Mouse (Mus musculus) MEL (cell line): Measurements from ENCODE around the gene Lhpp. TPM values are rescaled to one million over a fixed set of nuclear protein-coding genes. Genes with fewer than 3 reads are reported as not detected.

Source experiments
- DNase-seq: peaks from one replicate; pipeline ENCODE4 v3.0.0; 2011; ENCODE audit warnings: low read depth, low spot score
- H3K27ac ChIP-seq: 2 replicates; pipeline ENCODE4 v1.5.1; 2012; ENCODE audit warnings: low read depth, mild to moderate bottlenecking, control low read depth, low read length, moderate library complexity; ENCODE audit not compliant: control insufficient read depth
- H3K27me3 ChIP-seq, 2 experiments: fragments of 150-350 bp in 1 of 2; sonication (generic) in 1 of 2; 2 replicates each; pipeline ENCODE4 v1.6.1; 2012; ENCODE audit warnings: low read length in 2 of 2, mild to moderate bottlenecking in 2 of 2, improper control_type of control experiment in 1 of 2, moderate library complexity in 1 of 2; ENCODE audit not compliant: insufficient read depth in 2 of 2, control insufficient read depth in 1 of 2
- H3K36me3 ChIP-seq, 2 experiments: 2 replicates each; pipeline ENCODE4 v1.6.1; 2012 to 2014; ENCODE audit warnings: low read length in 2 of 2, improper control_type of control experiment in 1 of 2, inconsistent platforms in 1 of 2, mild to moderate bottlenecking in 1 of 2; ENCODE audit not compliant: insufficient read depth in 2 of 2, control insufficient read depth in 1 of 2
- H3K4me1 ChIP-seq, 2 experiments: fragments of 150-350 bp in 1 of 2; sonication (generic) in 1 of 2; 2 replicates each; pipeline ENCODE4 v1.6.1; 2012; ENCODE audit warnings: low read length in 2 of 2, improper control_type of control experiment in 1 of 2, mild to moderate bottlenecking in 1 of 2; ENCODE audit not compliant: insufficient read depth in 2 of 2, control insufficient read depth in 1 of 2
- H3K4me3 ChIP-seq, 2 experiments: fragments of 150-350 bp in 1 of 2; sonication (generic) in 1 of 2; 2 replicates each; pipeline ENCODE4 v1.5.1; 2012; ENCODE audit warnings: low read depth in 2 of 2, low read length in 2 of 2, mild to moderate bottlenecking in 2 of 2, moderate library complexity in 2 of 2, control low read depth in 1 of 2, improper control_type of control experiment in 1 of 2; ENCODE audit not compliant: control insufficient read depth in 1 of 2, insufficient read depth in 1 of 2
- H3K79me2 ChIP-seq: 2 replicates; pipeline ENCODE4 v1.6.1; 2012; ENCODE audit warnings: mild to moderate bottlenecking, low read length, moderate library complexity; ENCODE audit not compliant: control insufficient read depth, poor library complexity, insufficient read depth
- H3K9ac ChIP-seq: 2 replicates; pipeline ENCODE4 v1.6.1; 2012; ENCODE audit warnings: low read depth, mild to moderate bottlenecking, control low read depth, low read length, moderate library complexity; ENCODE audit not compliant: control insufficient read depth, poor library complexity, severe bottlenecking
- H3K9me3 ChIP-seq: fragments of 150-350 bp; sonication (generic); replicated peaks from 2 replicates; pipeline ENCODE4 v1.6.1; 2012; ENCODE audit warnings: mild to moderate bottlenecking, low read length, improper control_type of control experiment, moderate library complexity; ENCODE audit not compliant: insufficient read depth
- BHLHE40 ChIP-seq: IDR thresholded peaks from 2 replicates; pipeline ENCODE4 v1.6.1; 2012; ENCODE audit warnings: low read depth, mild to moderate bottlenecking, inconsistent platforms, low read length, improper control_type of control experiment, borderline replicate concordance
- CHD1 ChIP-seq: IDR thresholded peaks from 2 replicates; pipeline ENCODE4 v1.6.1; 2012; ENCODE audit warnings: low read depth, mild to moderate bottlenecking, inconsistent platforms, low read length, improper control_type of control experiment
- CHD2 ChIP-seq: IDR thresholded peaks from 2 replicates; pipeline ENCODE4 v1.6.1; 2011; ENCODE audit warnings: low read length, improper control_type of control experiment
- E2F4 ChIP-seq: IDR thresholded peaks from 2 replicates; pipeline ENCODE4 v1.6.1; 2011; ENCODE audit warnings: low read depth, low read length, improper control_type of control experiment, borderline replicate concordance
- ELF1 ChIP-seq: IDR thresholded peaks from 2 replicates; pipeline ENCODE4 v1.6.1; 2014; ENCODE audit warnings: low read depth, mild to moderate bottlenecking, inconsistent platforms, low read length, improper control_type of control experiment, moderate library complexity
- EP300 ChIP-seq, 2 experiments: IDR thresholded peaks; 2 replicates each; pipeline ENCODE4 v1.6.1; 2011; ENCODE audit warnings: improper control_type of control experiment in 2 of 2, low read length in 2 of 2, low read depth in 1 of 2, mild to moderate bottlenecking in 1 of 2
- ETS1 ChIP-seq: IDR thresholded peaks from 2 replicates; pipeline ENCODE4 v1.6.1; 2012; ENCODE audit warnings: low read depth, mild to moderate bottlenecking, inconsistent platforms, low read length, improper control_type of control experiment, moderate library complexity
- GABPA ChIP-seq: IDR thresholded peaks from 2 replicates; pipeline ENCODE4 v1.6.1; 2012; ENCODE audit warnings: low read depth, mild to moderate bottlenecking, inconsistent platforms, low read length, improper control_type of control experiment, moderate library complexity
- GATA1 ChIP-seq: IDR thresholded peaks from 2 replicates; pipeline ENCODE4 v1.6.1; 2011; ENCODE audit warnings: low read depth, low read length, improper control_type of control experiment
- JUND ChIP-seq: IDR thresholded peaks from 2 replicates; pipeline ENCODE4 v1.6.1; 2011; ENCODE audit warnings: low read depth, mild to moderate bottlenecking, improper control_type of control experiment, low read length
- KAT2A ChIP-seq: conservative IDR thresholded peaks from 2 replicates; pipeline ENCODE4 v1.6.1; 2012; ENCODE audit warnings: low read depth, low read length, improper control_type of control experiment, inconsistent platforms
- MAFK ChIP-seq: IDR thresholded peaks from 2 replicates; pipeline ENCODE4 v1.6.1; 2011; ENCODE audit warnings: low read depth, mild to moderate bottlenecking, low read length, improper control_type of control experiment, borderline replicate concordance
- MAX ChIP-seq: IDR thresholded peaks from 2 replicates; pipeline ENCODE4 v1.6.1; 2011; ENCODE audit warnings: low read length, improper control_type of control experiment
- MAZ ChIP-seq: IDR thresholded peaks from 2 replicates; pipeline ENCODE4 v1.6.1; 2012; ENCODE audit warnings: low read depth, mild to moderate bottlenecking, inconsistent platforms, low read length, improper control_type of control experiment
- MEF2A ChIP-seq: IDR thresholded peaks from 2 replicates; pipeline ENCODE4 v1.6.1; 2014; ENCODE audit warnings: low read depth, mild to moderate bottlenecking, inconsistent platforms, low read length, improper control_type of control experiment; ENCODE audit not compliant: poor library complexity, insufficient replicate concordance, severe bottlenecking; ENCODE audit errors: extremely low read depth
- MYB ChIP-seq: IDR thresholded peaks from 2 replicates; pipeline ENCODE4 v1.6.1; 2011; ENCODE audit warnings: mild to moderate bottlenecking, low read depth, low read length, improper control_type of control experiment
- MYC ChIP-seq: IDR thresholded peaks from 2 replicates; pipeline ENCODE4 v1.6.1; 2011; ENCODE audit warnings: low read depth, mild to moderate bottlenecking, low read length, improper control_type of control experiment, moderate library complexity
- NELFE ChIP-seq: IDR thresholded peaks from 2 replicates; pipeline ENCODE4 v1.6.1; 2011; ENCODE audit warnings: low read depth, low read length, improper control_type of control experiment
- NRF1 ChIP-seq: IDR thresholded peaks from 2 replicates; pipeline ENCODE4 v1.6.1; 2014; ENCODE audit warnings: low read depth, mild to moderate bottlenecking, inconsistent platforms, low read length, improper control_type of control experiment, moderate library complexity; ENCODE audit not compliant: poor library complexity, insufficient read depth, severe bottlenecking
- POLR2AphosphoS2 ChIP-seq: IDR thresholded peaks from 2 replicates; pipeline ENCODE4 v1.6.1; 2011; ENCODE audit warnings: low read length, improper control_type of control experiment
- POLR2AphosphoS5 ChIP-seq: IDR thresholded peaks from 2 replicates; pipeline ENCODE4 v1.6.1; 2012; ENCODE audit warnings: low read depth, borderline replicate concordance, mild to moderate bottlenecking, inconsistent platforms, low read length, moderate library complexity, mixed read lengths
- RAD21 ChIP-seq: IDR thresholded peaks from 2 replicates; pipeline ENCODE4 v1.6.1; 2011; ENCODE audit warnings: mild to moderate bottlenecking, low read depth, low read length, improper control_type of control experiment
- RCOR1 ChIP-seq: IDR thresholded peaks from 2 replicates; pipeline ENCODE4 v1.6.1; 2012; ENCODE audit warnings: low read depth, mild to moderate bottlenecking, inconsistent platforms, low read length, improper control_type of control experiment
- SIN3A ChIP-seq: IDR thresholded peaks from 2 replicates; pipeline ENCODE4 v1.6.1; 2012; ENCODE audit warnings: low read length, improper control_type of control experiment, inconsistent platforms
- SMC3 ChIP-seq: IDR thresholded peaks from 2 replicates; pipeline ENCODE4 v1.6.1; 2011; ENCODE audit warnings: low read depth, low read length, improper control_type of control experiment
- TAL1 ChIP-seq: IDR thresholded peaks from 2 replicates; pipeline ENCODE4 v1.6.1; 2012; ENCODE audit warnings: mild to moderate bottlenecking, inconsistent platforms, low read length, moderate library complexity, mixed read lengths
- TBP ChIP-seq: IDR thresholded peaks from 2 replicates; pipeline ENCODE4 v1.8.0; 2011; ENCODE audit warnings: low read depth, low read length, improper control_type of control experiment
- TCF12 ChIP-seq: IDR thresholded peaks from 2 replicates; pipeline ENCODE4 v1.6.1; 2014; ENCODE audit warnings: low read depth, mild to moderate bottlenecking, inconsistent platforms, low read length, improper control_type of control experiment, moderate library complexity
- UBTF ChIP-seq: IDR thresholded peaks from 2 replicates; pipeline ENCODE4 v1.6.1; 2012; ENCODE audit warnings: low read depth, mild to moderate bottlenecking, inconsistent platforms, low read length, improper control_type of control experiment, moderate library complexity, borderline replicate concordance; ENCODE audit not compliant: insufficient read depth
- USF1 ChIP-seq: IDR thresholded peaks from 2 replicates; pipeline ENCODE4 v1.6.1; 2014; ENCODE audit warnings: low read depth, mild to moderate bottlenecking, inconsistent platforms, low read length, improper control_type of control experiment, moderate library complexity
- USF2 ChIP-seq, 2 experiments: IDR thresholded peaks; 2 replicates each; pipeline ENCODE4 v1.6.1; 2011 to 2012; ENCODE audit warnings: improper control_type of control experiment in 2 of 2, low read length in 2 of 2, borderline replicate concordance in 1 of 2, inconsistent platforms in 1 of 2, low read depth in 1 of 2, mild to moderate bottlenecking in 1 of 2; ENCODE audit not compliant: insufficient read depth in 1 of 2
- ZC3H11A ChIP-seq: IDR thresholded peaks from 2 replicates; pipeline ENCODE4 v1.6.1; 2012; ENCODE audit warnings: low read depth, mild to moderate bottlenecking, inconsistent platforms, low read length, improper control_type of control experiment
- ZKSCAN1 ChIP-seq: IDR thresholded peaks from 2 replicates; pipeline ENCODE4 v1.6.1; 2012; ENCODE audit warnings: low read depth, mild to moderate bottlenecking, inconsistent platforms, low read length, improper control_type of control experiment, moderate library complexity
- ZMIZ1 ChIP-seq: IDR thresholded peaks from 2 replicates; pipeline ENCODE4 v1.6.1; 2012; ENCODE audit warnings: low read depth, mild to moderate bottlenecking, inconsistent platforms, low read length, improper control_type of control experiment, moderate library complexity
- ZNF384 ChIP-seq: IDR thresholded peaks from 2 replicates; pipeline ENCODE4 v1.6.1; 2012; ENCODE audit warnings: low read depth, mild to moderate bottlenecking, inconsistent platforms, low read length, improper control_type of control experiment
- polyA plus RNA-seq, 2 experiments: library from polyadenylated mRNA; stranded (reverse) in 1 of 2; unstranded in 1 of 2; fragments of >175 nt in 1 of 2; fragments of >200 nt in 1 of 2; gene quantifications; 2 replicates each; pipeline versions ENCODE4 v1.2.1 to v1.2.4; 2012; ENCODE audit warnings: low replicate concordance in 2 of 2, low read depth in 1 of 2; ENCODE audit not compliant: insufficient read length in 2 of 2, insufficient read depth in 1 of 2, missing spikeins in 1 of 2
- total RNA-seq: library from RNA; depleted of rRNA; stranded (reverse); fragments of 300-350 nt; gene quantifications from 2 replicates; pipeline ENCODE4 v1.2.3, GENCODE M21; 2012

Gene Lhpp
- total and polyA plus RNA-seq, 3 experiments = 31.0 to 39.3 TPM; not detected in 1

DNA sequence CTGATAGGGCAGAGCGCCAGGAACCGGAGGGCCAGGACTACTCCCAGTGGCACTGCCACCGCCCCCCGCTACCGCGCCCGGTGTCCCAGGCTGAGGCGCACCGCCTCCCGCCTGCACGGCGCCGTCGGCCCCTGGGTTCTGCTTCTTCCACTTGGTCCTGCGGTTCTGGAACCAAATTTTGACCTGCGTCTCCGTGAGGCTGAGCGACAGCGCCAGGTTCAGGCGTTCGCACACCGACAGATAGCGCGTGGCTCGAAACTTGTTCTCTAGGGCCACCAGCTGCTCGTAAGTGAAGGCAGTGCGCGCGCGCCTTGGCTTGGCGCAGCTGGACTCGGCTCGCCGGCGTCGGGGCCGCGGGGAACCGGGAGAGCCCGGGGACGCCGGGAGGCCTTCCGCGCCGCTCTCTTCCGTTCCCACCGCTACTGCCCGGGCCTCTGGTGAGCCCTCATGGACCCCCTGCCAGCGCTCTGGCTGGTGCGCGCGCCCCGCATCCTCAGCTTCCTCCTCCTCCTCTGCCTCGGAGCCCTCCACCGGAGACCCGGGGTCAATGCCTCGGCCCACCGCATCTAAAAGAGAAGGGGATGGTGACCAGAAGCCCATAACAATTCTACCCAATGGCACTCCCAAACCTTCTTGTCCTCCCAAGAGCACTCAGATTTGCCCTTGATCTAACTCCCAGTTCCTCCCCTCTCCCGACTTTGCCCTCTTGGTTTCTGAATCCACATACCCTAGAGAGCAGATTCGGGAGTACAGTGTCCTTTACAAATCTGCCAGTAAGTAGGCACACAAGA is 13.0 kb upstream of the Lhpp start:
- H3K9me3 ChIP-seq = no peaks in the 10 kb centered on the region
- DNase-seq = peak; percentile 76
- peaks cover 0 to 2% of the 10 kb centered on the region in 2 experiments; a peak in 1 of 4 replicates for H3K27me3 ChIP-seq
- peaks cover 4% of the 10 kb centered on the region for H3K79me2 ChIP-seq
- peaks cover 0 to 33% of the 10 kb centered on the region in 2 experiments; a peak in 2 of 4 replicates for H3K36me3 ChIP-seq
- H3K4me1 ChIP-seq = peaks cover 25 to 36% of the 10 kb centered on the region in 2 experiments
- H3K9ac ChIP-seq = peak overlapping the region; percentile 77
- H3K27ac ChIP-seq = peak overlapping the region; percentile 93
- peak overlapping the region; percentile 73 to 81 for H3K4me3 ChIP-seq
- TF ChIP-seq MYB = no peak
- TF ChIP-seq EP300 (IDR thresholded peaks at IDR 0.05; ENCODE audit: low read depth in 1 of 2, low read length in 2 of 2) = no peak
- no peak for TF ChIP-seq ETS1
- TF ChIP-seq POLR2AphosphoS2 = no peak
- no peak for TF ChIP-seq TAL1
- no peak for TF ChIP-seq MAZ
- TF ChIP-seq NRF1 = peak; percentile 49; the same call in 1 of the 2 replicates
- no peak; the same call in 1 of the 2 replicates for TF ChIP-seq ZMIZ1
- no peak for TF ChIP-seq ZC3H11A
- TF ChIP-seq ZKSCAN1 = no peak
- no peak for TF ChIP-seq CHD1
- peak; percentile 49; the same call in 1 of the 2 replicates for TF ChIP-seq NELFE
- TF ChIP-seq RCOR1 = no peak
- TF ChIP-seq SMC3 = no peak
- TF ChIP-seq USF2 (IDR thresholded peaks at IDR 0.05; ENCODE audit: borderline replicate concordance in 1 of 2, insufficient read depth in 1 of 2, low read depth in 1 of 2, low read length in 2 of 2) = no peak
- no peak for TF ChIP-seq RAD21
- no peak for TF ChIP-seq GABPA
- no peak; the same call in 1 of the 2 replicates for TF ChIP-seq UBTF
- TF ChIP-seq MAFK = no peak
- TF ChIP-seq MAX = no peak; the same call in 1 of the 2 replicates
- TF ChIP-seq ELF1 = no peak
- TF ChIP-seq GATA1 = no peak
- no peak for TF ChIP-seq KAT2A
- no peak for TF ChIP-seq SIN3A
- TF ChIP-seq TBP = 0 out of 2 replicates have a peak, but pooled peaks have one; percentile 14
- no peak for TF ChIP-seq POLR2AphosphoS5
- peak; percentile 53; the same call in 1 of the 2 replicates for TF ChIP-seq MYC
- TF ChIP-seq ZNF384 = no peak
- TF ChIP-seq CHD2 = no peak
- TF ChIP-seq E2F4 = no peak
- no peak for TF ChIP-seq MEF2A
- no peak for TF ChIP-seq BHLHE40
- 0 out of 2 replicates have a peak, but pooled peaks have one; percentile 19 for TF ChIP-seq TCF12
- no peak for TF ChIP-seq USF1
- no peak for TF ChIP-seq JUND
